Mouse (Mus musculus) layer of hippocampus, postnatal 25 days (tissue): ENCODE measurements around the gene Moxd1. TPM values are rescaled to one million over a fixed set of nuclear protein-coding genes. Genes with fewer than 3 reads are reported as not detected.

Experiments used
- total RNA-seq, 2 experiments: library from RNA; stranded (reverse); gene quantifications; 2 replicates each; pipeline ENCODE4 v1.2.3; 2021

Gene Moxd1
- total RNA-seq, 2 experiments from 2014 or later, result 7.5 to 8.5 TPM

Other genes with a start within 250 kb of the Moxd1 start
- not detected for gene Taar6, start 237.9 kb upstream of the Moxd1 start, total RNA-seq
- not detected for gene Taar7a, start 230.0 kb upstream of the Moxd1 start, total RNA-seq
- gene Taar7b, start 223.6 kb upstream of the Moxd1 start, total RNA-seq, result not detected
- not detected for gene Taar7d, start 196.3 kb upstream of the Moxd1 start, total RNA-seq
- gene Taar7e, start 185.9 kb upstream of the Moxd1 start, total RNA-seq, result not detected
- gene Taar7f, start 174.0 kb upstream of the Moxd1 start, total RNA-seq, result not detected
- not detected for gene Taar8a, start 147.0 kb upstream of the Moxd1 start, total RNA-seq
- gene Taar8b, start 131.2 kb upstream of the Moxd1 start, total RNA-seq, result not detected
- not detected for gene Taar8c, start 121.6 kb upstream of the Moxd1 start, total RNA-seq
- not detected for gene Taar9, start 114.0 kb upstream of the Moxd1 start, total RNA-seq
- gene Stx7, start 74.2 kb upstream of the Moxd1 start, total RNA-seq, result 100 to 1,000 TPM; 130 to 131 TPM